ENCODE assay signal across 14 mouse cellular contexts in genomic region chr9:77277270-77277669, GRCm38 (mm10).
A peak's percentile ranks its signal among the peaks of the same experiment; 100 is the strongest.
DNase-seq lines count a peak whose midpoint lies in the region; ATAC-seq and TF ChIP-seq lines count a peak whose summit lies in the region.
"Had no signal": no experiment of that assay in that cellular context is flagged by ENCODE, and none has a peak within 500 bp of the region (broad histone marks: within the 10 kb centered on the region; RNA-seq: fewer than 3 reads in every experiment).

No protein-coding gene starts in this region.

- no peak overlapping the region for H3K4me3 ChIP-seq in heart, adult 2 months
- H3K4me3 ChIP-seq in intestine, embryonic 16.5 days (ENCODE audit: low read length): no peak overlapping the region
- no peak overlapping the region for H3K4me3 ChIP-seq in intestine, embryonic 15.5 days (replicated peaks)
- no peak overlapping the region for H3K4me3 ChIP-seq in forebrain, embryonic 13.5 days
- no peak overlapping the region for H3K4me3 ChIP-seq in olfactory bulb, adult 2 months (ENCODE audit: insufficient read depth, low read depth, low read length)
- H3K4me3 ChIP-seq: limb, embryonic 13.5 days; liver, embryonic 15.5 days; midbrain, embryonic 12.5 days had no signal

- H3K27ac ChIP-seq in heart, adult 2 months: peak overlapping the region; percentile 53
- no peak overlapping the region for H3K27ac ChIP-seq in intestine, embryonic 16.5 days (ENCODE audit: low read length)
- H3K27ac ChIP-seq in intestine, embryonic 15.5 days: no peak overlapping the region
- 0 out of 2 replicates have a peak overlapping the region, but pooled peaks have one; percentile 10 for H3K27ac ChIP-seq in forebrain, embryonic 13.5 days
- H3K27ac ChIP-seq in olfactory bulb, adult 2 months (ENCODE audit: insufficient read depth, low read depth, low read length): 0 out of 2 replicates have a peak overlapping the region, but pooled peaks have one; percentile 12
- H3K27ac ChIP-seq: limb, embryonic 13.5 days; liver, embryonic 15.5 days; macrophage; midbrain, embryonic 12.5 days had no signal

- H3K36me3 ChIP-seq in heart, adult 2 months (ENCODE audit: control insufficient read depth, insufficient read depth, low read length): peaks cover 3% of the 10 kb centered on the region; the same call in 1 of the 2 replicates
- H3K36me3 ChIP-seq in intestine, embryonic 16.5 days (ENCODE audit: control insufficient read depth, insufficient read depth, low read length): no peaks in the 10 kb centered on the region
- H3K36me3 ChIP-seq in intestine, embryonic 15.5 days: no peaks in the 10 kb centered on the region
- H3K36me3 ChIP-seq in forebrain, embryonic 13.5 days (ENCODE audit: poor library complexity, severe bottlenecking): no peaks in the 10 kb centered on the region
- H3K36me3 ChIP-seq: G1E; limb, embryonic 13.5 days; liver, embryonic 15.5 days; midbrain, embryonic 12.5 days had no signal

- 50% methylated on average over 5 of the region's 5 CpGs for WGBS in heart, adult 2 months
- WGBS in intestine, embryonic 16.5 days: 61% methylated on average over 5 of the region's 5 CpGs
- 67% methylated on average over 5 of the region's 5 CpGs for WGBS in intestine, embryonic 15.5 days
- WGBS in forebrain, embryonic 13.5 days: 49% methylated on average over 5 of the region's 5 CpGs
- 55% methylated on average over 5 of the region's 5 CpGs for WGBS in olfactory bulb, adult 2 months

- intact Hi-C loops in heart, adult 2 months (cut with DNase I): no loop called here
- intact Hi-C loops in heart, postnatal 36 days (cut with DNase I): no loop called here

- TF ChIP-seq CTCF in heart, adult 2 months (IDR thresholded peaks at IDR 0.05): no peak
- no peak for TF ChIP-seq CTCF in olfactory bulb, adult 2 months (IDR thresholded peaks at IDR 0.05; ENCODE audit: insufficient read depth, low read depth, low read length)

- no peak for TF ChIP-seq POLR2A in heart, adult 2 months (IDR thresholded peaks at IDR 0.05; ENCODE audit: insufficient read depth, low read depth, low read length)
- TF ChIP-seq POLR2A in olfactory bulb, adult 2 months (IDR thresholded peaks at IDR 0.05; ENCODE audit: insufficient read depth, low read depth, low read length): no peak

- no peak for TF ChIP-seq EP300 in heart, adult 2 months (IDR thresholded peaks at IDR 0.05; ENCODE audit: insufficient read depth, low read depth, low read length)

- H3K9ac ChIP-seq in heart, adult 2 months (ENCODE audit: low read depth, low read length): no peak overlapping the region
- no peak overlapping the region for H3K9ac ChIP-seq in intestine, embryonic 16.5 days (ENCODE audit: low read depth, low read length)
- H3K9ac ChIP-seq in intestine, embryonic 15.5 days: no peak overlapping the region
- H3K9ac ChIP-seq in forebrain, embryonic 13.5 days: no peak overlapping the region
- H3K9ac ChIP-seq: limb, embryonic 13.5 days; liver, embryonic 15.5 days; midbrain, embryonic 12.5 days had no signal

- H3K4me2 ChIP-seq in intestine, embryonic 16.5 days (ENCODE audit: low read depth, low read length): no peak overlapping the region
- H3K4me2 ChIP-seq in intestine, embryonic 15.5 days (replicated peaks): no peak overlapping the region
- no peak overlapping the region for H3K4me2 ChIP-seq in forebrain, embryonic 13.5 days
- H3K4me2 ChIP-seq: limb, embryonic 13.5 days; liver, embryonic 15.5 days; midbrain, embryonic 12.5 days had no signal

- peak; percentile 79 for ATAC-seq in intestine, embryonic 16.5 days
- no peak for ATAC-seq in intestine, embryonic 15.5 days
- 0 out of 2 replicates have a peak, but pooled peaks have one; percentile 31 for ATAC-seq in forebrain, embryonic 13.5 days

- no peak for DNase-seq in heart, adult 2 months
- no peak for DNase-seq in heart, postnatal 36 days
- no peak for DNase-seq in urinary bladder, postnatal 10 days (ENCODE audit: low spot score)
- DNase-seq: cerebellum, adult 18-20 months; right cerebral cortex, postnatal 14 days had no signal

- no peaks in the 10 kb centered on the region for H3K9me3 ChIP-seq in intestine, embryonic 16.5 days (ENCODE audit: control insufficient read depth, low read length)
- H3K9me3 ChIP-seq in intestine, embryonic 15.5 days: no peaks in the 10 kb centered on the region
- no peaks in the 10 kb centered on the region for H3K9me3 ChIP-seq in forebrain, embryonic 13.5 days (replicated peaks)
- H3K9me3 ChIP-seq: limb, embryonic 13.5 days; liver, embryonic 15.5 days; midbrain, embryonic 12.5 days had no signal

- H3K79me2 ChIP-seq in heart, adult 2 months (replicated peaks; ENCODE audit: control insufficient read depth, insufficient read depth, low read length): no peaks in the 10 kb centered on the region

- H3K27me3 ChIP-seq in heart, adult 2 months (ENCODE audit: control insufficient read depth, insufficient read depth, low read length): no peaks in the 10 kb centered on the region
- H3K27me3 ChIP-seq in intestine, embryonic 16.5 days (replicated peaks; ENCODE audit: control insufficient read depth, insufficient read depth, low read length): no peaks in the 10 kb centered on the region
- no peaks in the 10 kb centered on the region for H3K27me3 ChIP-seq in intestine, embryonic 15.5 days (replicated peaks)
- no peaks in the 10 kb centered on the region for H3K27me3 ChIP-seq in forebrain, embryonic 13.5 days
- H3K27me3 ChIP-seq: limb, embryonic 13.5 days; liver, embryonic 15.5 days; midbrain, embryonic 12.5 days had no signal

- H3K4me1 ChIP-seq in heart, adult 2 months (ENCODE audit: control insufficient read depth, insufficient read depth, low read length): peaks cover 4% of the 10 kb centered on the region
- H3K4me1 ChIP-seq in intestine, embryonic 16.5 days (ENCODE audit: control insufficient read depth, insufficient read depth, low read length): peaks cover 6% of the 10 kb centered on the region
- peaks cover 3% of the 10 kb centered on the region; the same call in 1 of the 2 replicates for H3K4me1 ChIP-seq in intestine, embryonic 15.5 days (replicated peaks)
- H3K4me1 ChIP-seq in forebrain, embryonic 13.5 days: peaks cover 21% of the 10 kb centered on the region
- peaks cover 3% of the 10 kb centered on the region; the same call in 1 of the 2 replicates for H3K4me1 ChIP-seq in olfactory bulb, adult 2 months (ENCODE audit: control insufficient read depth, insufficient read depth, low read length)
- H3K4me1 ChIP-seq: liver, embryonic 15.5 days had no signal

Comparison
In these comparisons a context has a peak if more than half of its experiments do, and no peak if none do; other contexts are left out.
1. H3K27ac ChIP-seq: peak in heart, adult 2 months (single experiment), forebrain, embryonic 13.5 days (single experiment) and olfactory bulb, adult 2 months (single experiment); none in intestine, embryonic 16.5 days (single experiment) and intestine, embryonic 15.5 days (single experiment).